Mouse (Mus musculus) stomach, postnatal 0 days (tissue): ENCODE data around the gene Nhs.

Source experiments
- CTCF ChIP-seq: IDR thresholded peaks from 2 replicates; pipeline ENCODE4 v1.5.1; 2016; ENCODE audit warnings: antibody characterized with exemption, low read depth, mild to moderate bottlenecking, moderate library complexity
- EP300 ChIP-seq: optimal IDR thresholded peaks from 2 replicates; pipeline ENCODE3; 2016; ENCODE audit warnings: antibody characterized with exemption

DNA sequence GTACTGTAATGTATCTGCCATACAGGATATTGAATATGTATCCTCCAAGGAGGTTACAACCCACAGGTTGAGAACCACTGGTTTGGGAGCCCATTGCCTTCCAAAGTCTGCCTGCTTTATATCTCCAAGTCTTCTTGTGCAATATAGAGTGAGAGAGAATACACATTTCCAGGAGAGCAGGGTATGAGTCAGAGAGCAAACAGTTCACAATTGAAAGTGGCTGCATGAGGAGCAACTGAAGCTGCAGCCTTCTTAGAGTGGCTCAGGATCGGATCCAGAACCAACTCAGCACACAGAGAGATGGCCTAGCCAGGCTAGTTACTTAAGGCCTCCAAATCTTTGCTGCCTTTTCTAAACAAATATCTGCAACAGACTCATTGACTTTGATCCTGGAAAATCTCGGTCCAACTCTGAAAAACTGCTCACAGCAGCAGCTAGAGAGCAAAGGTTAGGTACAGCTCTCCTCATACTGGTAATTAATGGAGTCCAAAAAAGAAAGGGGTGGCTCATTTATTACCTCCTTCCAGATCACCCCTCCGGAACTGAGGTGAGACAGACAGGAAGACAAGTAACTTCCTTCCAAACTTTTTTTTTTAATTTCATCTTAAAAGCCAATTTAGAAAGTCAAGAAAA lies 56.6 kb downstream of the Nhs start:
- TF ChIP-seq CTCF (no peak), EP300 (no peak)
